Mouse (Mus musculus): ENCODE measurements around the gene Mllt3. TPM values are rescaled to one million over a fixed set of nuclear protein-coding genes. Genes with fewer than 3 reads are reported as not detected.

Mllt3 gene
- 11.6 and 14.7 TPM in 2 replicates for polyA plus RNA-seq (2012; rRNA removed)

DNA sequence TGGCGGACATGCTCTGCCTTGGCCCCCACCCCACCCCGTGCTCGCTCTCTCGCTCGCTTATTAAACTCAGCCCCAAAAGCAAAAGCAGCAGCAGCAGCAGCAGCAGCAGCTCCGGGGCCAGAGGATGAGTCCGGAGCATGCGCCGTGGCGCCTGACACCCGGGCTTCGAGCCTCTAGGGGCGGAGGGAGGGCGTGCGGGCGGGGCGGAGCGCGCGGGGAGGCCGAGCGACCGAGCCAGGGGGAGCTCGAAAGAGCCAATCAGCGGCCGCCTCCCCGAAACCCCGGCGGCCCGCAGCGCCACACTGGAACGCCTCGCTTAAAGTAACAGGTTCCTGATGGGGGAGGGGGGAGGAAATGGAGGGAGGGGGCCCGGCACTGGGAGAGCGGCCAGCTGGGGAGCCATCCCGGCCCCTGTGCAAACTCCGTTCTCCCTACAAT lies at the start of gene Mllt3:
TSS of gene Mllt3 (minus strand) at position 149 of the 438 bp plus-strand sequence.
- TF ChIP-seq CTCF (IDR thresholded peaks at IDR 0.05; ENCODE audit: borderline replicate concordance, control insufficient read depth, extremely low read depth, insufficient read depth, low read length, poor library complexity) = no peak
- peak; percentile 86; the same call in 1 of the 2 replicates for TF ChIP-seq POLR2A (IDR thresholded peaks at IDR 0.05; ENCODE audit: control insufficient read depth, extremely low read depth, insufficient read depth, low read length, poor library complexity)
- 0% methylated on average over 37 of the region's 37 CpGs for WGBS
- Histone ChIP-seq H3K27ac (ENCODE audit: control insufficient read depth, insufficient read depth, low read length) (peak within 1 kb of the TSS; percentile 78), H3K4me3 (ENCODE audit: control insufficient read depth, insufficient read depth, low read length) (peak within 1 kb of the TSS; percentile 95), H3K27me3 (ENCODE audit: control insufficient read depth, insufficient read depth, low read length) (no peaks in the 10 kb centered on the region), H3K4me1 (replicated peaks; ENCODE audit: control insufficient read depth, insufficient read depth, low read length) (peaks cover 8% of the 10 kb centered on the region), H3K36me3 (ENCODE audit: control insufficient read depth, insufficient read depth, low read length) (no peaks in the 10 kb centered on the region)
- DNase-seq = peak; percentile 96

DNA sequence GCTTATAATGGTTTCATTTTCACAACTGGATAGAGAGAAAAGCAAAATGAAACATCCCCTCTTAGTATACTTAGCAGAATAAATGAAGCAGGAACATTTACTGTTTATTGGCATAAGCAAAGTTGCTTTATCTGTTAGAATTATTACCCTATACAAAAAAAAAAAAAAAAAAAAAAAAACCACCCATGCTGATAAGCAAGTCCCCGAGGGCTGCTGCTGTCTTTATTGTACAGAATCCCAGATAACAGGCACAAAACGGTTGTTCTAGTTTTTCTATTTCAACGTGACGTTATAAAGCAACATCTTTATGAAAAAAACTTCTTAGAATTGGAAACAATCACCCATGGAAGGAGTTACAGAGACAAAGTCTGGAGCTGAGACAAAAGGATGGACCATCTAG lies 49.2 kb upstream of the Mllt3 start:
- Histone ChIP-seq H3K36me3 (ENCODE audit: control insufficient read depth, insufficient read depth, low read length) (no peaks in the 10 kb centered on the region), H3K4me3 (ENCODE audit: control insufficient read depth, insufficient read depth, low read length) (no peak overlapping the region), H3K27ac (ENCODE audit: control insufficient read depth, insufficient read depth, low read length) (no peak overlapping the region), H3K4me1 (replicated peaks; ENCODE audit: control insufficient read depth, insufficient read depth, low read length) (peaks cover 3% of the 10 kb centered on the region), H3K27me3 (ENCODE audit: control insufficient read depth, insufficient read depth, low read length) (no peaks in the 10 kb centered on the region)
- TF ChIP-seq CTCF (IDR thresholded peaks at IDR 0.05; ENCODE audit: borderline replicate concordance, control insufficient read depth, extremely low read depth, insufficient read depth, low read length, poor library complexity) (no peak), POLR2A (IDR thresholded peaks at IDR 0.05; ENCODE audit: control insufficient read depth, extremely low read depth, insufficient read depth, low read length, poor library complexity) (no peak)
- no peak for DNase-seq
- WGBS = 91% methylated on average over 4 of the region's 4 CpGs

DNA sequence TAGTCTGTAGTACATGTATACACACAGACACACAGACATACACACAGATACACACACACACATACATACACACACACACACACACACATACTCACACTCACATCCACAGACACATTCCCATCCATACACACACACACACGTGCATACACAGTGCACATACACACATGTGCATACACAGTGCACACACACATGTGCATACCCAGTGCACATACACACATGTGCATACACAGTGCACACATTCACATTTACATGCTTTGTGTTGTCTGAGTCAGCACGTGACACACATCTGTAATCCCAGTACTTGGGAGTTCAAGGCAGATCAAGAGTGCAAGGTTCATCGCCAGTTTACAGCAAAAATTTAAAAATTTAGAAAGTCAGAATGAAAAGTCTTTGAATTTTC lies 48.7 kb upstream of the Mllt3 start:
- TF ChIP-seq CTCF (IDR thresholded peaks at IDR 0.05; ENCODE audit: borderline replicate concordance, control insufficient read depth, extremely low read depth, insufficient read depth, low read length, poor library complexity) (no peak), POLR2A (IDR thresholded peaks at IDR 0.05; ENCODE audit: control insufficient read depth, extremely low read depth, insufficient read depth, low read length, poor library complexity) (no peak)
- DNase-seq = no peak
- Histone ChIP-seq H3K27ac (ENCODE audit: control insufficient read depth, insufficient read depth, low read length) (no peak overlapping the region), H3K36me3 (ENCODE audit: control insufficient read depth, insufficient read depth, low read length) (no peaks in the 10 kb centered on the region), H3K4me1 (replicated peaks; ENCODE audit: control insufficient read depth, insufficient read depth, low read length) (peaks cover 3% of the 10 kb centered on the region), H3K27me3 (ENCODE audit: control insufficient read depth, insufficient read depth, low read length) (no peaks in the 10 kb centered on the region), H3K4me3 (ENCODE audit: control insufficient read depth, insufficient read depth, low read length) (no peak overlapping the region)
- 95% methylated on average over 3 of the region's 3 CpGs for WGBS

- H3K4me1 ChIP-seq (replicated peaks; ENCODE audit: control insufficient read depth, insufficient read depth, low read length) = peaks cover 3% of the 10 kb centered on the region
- no peaks in the 10 kb centered on the region for H3K27me3 ChIP-seq (ENCODE audit: control insufficient read depth, insufficient read depth, low read length)
- no peak for DNase-seq
- WGBS = 13% methylated on average over 5 of the region's 5 CpGs
- no peaks in the 10 kb centered on the region for H3K36me3 ChIP-seq (ENCODE audit: control insufficient read depth, insufficient read depth, low read length)
- no peak overlapping the region for H3K27ac ChIP-seq (ENCODE audit: control insufficient read depth, insufficient read depth, low read length)
- no peak overlapping the region for H3K4me3 ChIP-seq (ENCODE audit: control insufficient read depth, insufficient read depth, low read length)
- TF ChIP-seq CTCF (IDR thresholded peaks at IDR 0.05; ENCODE audit: borderline replicate concordance, control insufficient read depth, extremely low read depth, insufficient read depth, low read length, poor library complexity) = no peak
- no peak for TF ChIP-seq POLR2A (IDR thresholded peaks at IDR 0.05; ENCODE audit: control insufficient read depth, extremely low read depth, insufficient read depth, low read length, poor library complexity)
Observed at GRCm38 (mm10) chr4:88081417-88081816, 48.3 kb upstream of the Mllt3 start.

DNA sequence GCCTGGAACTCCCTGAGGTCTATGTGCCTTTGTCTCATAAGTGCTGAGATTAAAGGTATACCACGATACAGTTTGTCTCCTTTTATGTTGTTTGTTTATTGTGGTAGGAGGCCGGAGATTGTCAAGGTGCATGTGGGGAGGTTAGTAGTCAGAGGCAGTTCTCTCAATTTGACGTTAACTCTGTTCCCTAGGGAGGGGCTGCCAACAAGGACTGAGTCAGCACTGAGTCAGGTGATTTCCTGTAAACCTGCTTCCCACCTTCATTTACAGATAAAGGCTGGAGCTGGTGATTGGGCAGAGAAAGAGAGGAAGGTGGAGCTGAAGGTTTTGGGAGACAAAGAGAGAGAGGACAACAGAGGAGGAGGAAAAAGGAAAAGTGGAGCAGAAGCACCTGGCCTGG lies 45.8 kb upstream of the Mllt3 start:
- Histone ChIP-seq H3K36me3 (ENCODE audit: control insufficient read depth, insufficient read depth, low read length) (no peaks in the 10 kb centered on the region), H3K4me3 (ENCODE audit: control insufficient read depth, insufficient read depth, low read length) (no peak overlapping the region), H3K4me1 (replicated peaks; ENCODE audit: control insufficient read depth, insufficient read depth, low read length) (peaks cover 3% of the 10 kb centered on the region), H3K27ac (ENCODE audit: control insufficient read depth, insufficient read depth, low read length) (no peak overlapping the region), H3K27me3 (ENCODE audit: control insufficient read depth, insufficient read depth, low read length) (no peaks in the 10 kb centered on the region)
- DNase-seq = no peak
- 16% methylated on average over 3 of the region's 3 CpGs for WGBS
- TF ChIP-seq POLR2A (IDR thresholded peaks at IDR 0.05; ENCODE audit: control insufficient read depth, extremely low read depth, insufficient read depth, low read length, poor library complexity) (no peak), CTCF (IDR thresholded peaks at IDR 0.05; ENCODE audit: borderline replicate concordance, control insufficient read depth, extremely low read depth, insufficient read depth, low read length, poor library complexity) (no peak)

GRCm38 (mm10) chr4:88075388-88075787 lies 42.2 kb upstream of the Mllt3 start:
- no peak overlapping the region for H3K4me3 ChIP-seq (ENCODE audit: control insufficient read depth, insufficient read depth, low read length)
- DNase-seq = no peak
- H3K4me1 ChIP-seq (replicated peaks; ENCODE audit: control insufficient read depth, insufficient read depth, low read length) = no peaks in the 10 kb centered on the region; the same call in 1 of the 2 replicates
- TF ChIP-seq POLR2A (IDR thresholded peaks at IDR 0.05; ENCODE audit: control insufficient read depth, extremely low read depth, insufficient read depth, low read length, poor library complexity) = no peak
- no peak for TF ChIP-seq CTCF (IDR thresholded peaks at IDR 0.05; ENCODE audit: borderline replicate concordance, control insufficient read depth, extremely low read depth, insufficient read depth, low read length, poor library complexity)
- 90% methylated on average over 2 of the region's 2 CpGs for WGBS
- H3K27ac ChIP-seq (ENCODE audit: control insufficient read depth, insufficient read depth, low read length) = no peak overlapping the region
- H3K27me3 ChIP-seq (ENCODE audit: control insufficient read depth, insufficient read depth, low read length) = no peaks in the 10 kb centered on the region
- no peaks in the 10 kb centered on the region for H3K36me3 ChIP-seq (ENCODE audit: control insufficient read depth, insufficient read depth, low read length)

- H3K27ac ChIP-seq (ENCODE audit: control insufficient read depth, insufficient read depth, low read length) = peak overlapping the region; percentile 79
- peak; percentile 51 for DNase-seq
- 0 out of 2 replicates have a peak overlapping the region, but pooled peaks have one; percentile 18 for H3K4me3 ChIP-seq (ENCODE audit: control insufficient read depth, insufficient read depth, low read length)
- H3K4me1 ChIP-seq (replicated peaks; ENCODE audit: control insufficient read depth, insufficient read depth, low read length) = peaks cover 10% of the 10 kb centered on the region
- H3K27me3 ChIP-seq (ENCODE audit: control insufficient read depth, insufficient read depth, low read length) = no peaks in the 10 kb centered on the region
- WGBS = 8% methylated on average over 8 of the region's 8 CpGs
- H3K36me3 ChIP-seq (ENCODE audit: control insufficient read depth, insufficient read depth, low read length) = no peaks in the 10 kb centered on the region
- TF ChIP-seq CTCF (IDR thresholded peaks at IDR 0.05; ENCODE audit: borderline replicate concordance, control insufficient read depth, extremely low read depth, insufficient read depth, low read length, poor library complexity) = no peak
- no peak for TF ChIP-seq POLR2A (IDR thresholded peaks at IDR 0.05; ENCODE audit: control insufficient read depth, extremely low read depth, insufficient read depth, low read length, poor library complexity)
Observed at GRCm38 (mm10) chr4:88046280-88046679, 13.1 kb upstream of the Mllt3 start.
